ENCODE assay signal across 10 mouse cellular contexts in the genomic region with DNA sequence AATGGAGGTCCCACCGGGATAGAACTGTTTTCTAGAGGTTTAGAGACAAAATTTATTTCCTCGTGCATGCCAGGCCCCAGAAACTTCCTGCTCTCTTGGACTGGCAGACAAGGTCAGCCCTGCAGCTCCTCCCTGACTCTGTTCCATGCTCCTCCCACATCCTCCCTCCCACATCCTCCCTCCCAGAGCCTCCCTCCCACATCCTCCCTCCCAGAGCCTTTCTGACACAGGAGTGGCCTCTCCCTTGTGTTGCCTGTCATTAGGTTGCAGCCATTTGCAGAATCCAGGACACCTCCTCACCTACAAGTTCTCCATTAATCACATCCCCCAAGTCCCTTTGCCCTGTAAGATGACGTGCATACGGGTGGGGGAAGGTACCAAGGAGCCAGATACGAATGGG.
DNase-seq lines count a peak whose midpoint lies in the region; ATAC-seq lines count a peak whose summit lies in the region.
"Had no signal": no experiment of that assay in that cellular context is flagged by ENCODE, and none has a peak within 500 bp of the region (broad histone marks: within the 10 kb centered on the region; RNA-seq: fewer than 3 reads in every experiment).

No protein-coding gene starts in this region.

- peak; percentile 6 for DNase-seq in hindbrain, embryonic 10.5 days (ENCODE audit: low spot score)
- DNase-seq in cerebellum, postnatal 36 days, result peak; percentile 33 to 34
- DNase-seq in kidney, adult 18-20 months, result peak; percentile 40
- peak; percentile 59 to 60 for DNase-seq in lung, postnatal 4 days
- DNase-seq in layer of hippocampus, adult 9-11 months, result no peak
- no peak for DNase-seq in thymus, postnatal 36 days
- DNase-seq in layer of hippocampus, adult 8-10 months (ENCODE audit: low spot score in 2 of 2), result no peak

- H3K9me3 ChIP-seq in hindbrain, embryonic 10.5 days, result peaks cover 5% of the 10 kb centered on the region; the same call in 1 of the 2 replicates
- no peaks in the 10 kb centered on the region for H3K9me3 ChIP-seq in hindbrain, embryonic 16.5 days (ENCODE audit: control insufficient read depth, low read length)
- H3K9me3 ChIP-seq: G1E had no signal

- H3K27ac ChIP-seq in hindbrain, embryonic 10.5 days, result no peak overlapping the region
- no peak overlapping the region for H3K27ac ChIP-seq in hindbrain, embryonic 16.5 days (ENCODE audit: low read depth, low read length)
- H3K27ac ChIP-seq: lung, embryonic 15.5 days had no signal

- no peaks in the 10 kb centered on the region for H3K36me3 ChIP-seq in hindbrain, embryonic 10.5 days
- no peaks in the 10 kb centered on the region for H3K36me3 ChIP-seq in hindbrain, embryonic 16.5 days (ENCODE audit: control insufficient read depth, insufficient read depth, low read length)
- H3K36me3 ChIP-seq: G1E; lung, embryonic 15.5 days had no signal

- no peaks in the 10 kb centered on the region for H3K27me3 ChIP-seq in hindbrain, embryonic 10.5 days (ENCODE audit: insufficient read depth, poor library complexity, severe bottlenecking)
- no peaks in the 10 kb centered on the region for H3K27me3 ChIP-seq in hindbrain, embryonic 16.5 days (replicated peaks; ENCODE audit: control insufficient read depth, insufficient read depth, low read length)
- H3K27me3 ChIP-seq: lung, embryonic 15.5 days had no signal

- no peak overlapping the region for H3K4me2 ChIP-seq in hindbrain, embryonic 16.5 days (ENCODE audit: low read length)
- H3K4me2 ChIP-seq: lung, embryonic 15.5 days had no signal

- WGBS in hindbrain, embryonic 10.5 days, result 76% methylated on average over 5 of the region's 5 CpGs
- 51% methylated on average over 5 of the region's 5 CpGs for WGBS in hindbrain, embryonic 16.5 days

- H3K4me3 ChIP-seq in hindbrain, embryonic 10.5 days, result no peak overlapping the region
- H3K4me3 ChIP-seq in hindbrain, embryonic 16.5 days (ENCODE audit: low read length), result no peak overlapping the region
- H3K4me3 ChIP-seq: lung, embryonic 15.5 days had no signal

- no peak overlapping the region for H3K9ac ChIP-seq in hindbrain, embryonic 16.5 days (ENCODE audit: low read depth, low read length)
- H3K9ac ChIP-seq: lung, embryonic 15.5 days had no signal

- H3K4me1 ChIP-seq in hindbrain, embryonic 10.5 days (replicated peaks), result peaks cover 9% of the 10 kb centered on the region; the same call in 1 of the 2 replicates
- no peaks in the 10 kb centered on the region for H3K4me1 ChIP-seq in hindbrain, embryonic 16.5 days (ENCODE audit: control insufficient read depth, insufficient read depth, low read depth, low read length)
- H3K4me1 ChIP-seq: lung, embryonic 15.5 days had no signal

- no peak for ATAC-seq in hindbrain, embryonic 16.5 days

Comparison
In these comparisons a context has a peak if more than half of its experiments do, and no peak if none do; other contexts are left out.
1. DNase-seq: peak in hindbrain, embryonic 10.5 days (single experiment), cerebellum, postnatal 36 days (2 of 2), kidney, adult 18-20 months (single experiment) and lung, postnatal 4 days (2 of 2); none in layer of hippocampus, adult 9-11 months (single experiment), thymus, postnatal 36 days (0 of 2) and layer of hippocampus, adult 8-10 months (0 of 2).